ENCODE assay signal across 8 mouse cellular contexts in genomic region chr16:21836311-21837072, GRCm38 (mm10). TPM values are rescaled to one million over a fixed set of nuclear protein-coding genes. Genes with fewer than 3 reads are reported as not detected.
DNase-seq lines count a peak whose midpoint lies in the region; ATAC-seq and TF ChIP-seq lines count a peak whose summit lies in the region.

No protein-coding gene starts in this region.

- no peak overlapping the region for H3K9ac ChIP-seq in midbrain, embryonic 13.5 days (replicated peaks)

- H3K4me1 ChIP-seq in midbrain, embryonic 13.5 days (replicated peaks): no peaks in the 10 kb centered on the region
- peaks cover 5% of the 10 kb centered on the region; the same call in 1 of the 2 replicates for H3K4me1 ChIP-seq in midbrain, embryonic 10.5 days

- intact Hi-C loops in gastrocnemius, adult 2 months (cut with DNase I): loop anchor here (5.0 kb wide), 2 partner anchors 186 to 286 kb away; no protein-coding TSS in a partner anchor

- ATAC-seq in midbrain, embryonic 13.5 days: peak; percentile 82

- 65% methylated on average over 7 of the region's 7 CpGs for WGBS in midbrain, embryonic 13.5 days
- WGBS in midbrain, embryonic 10.5 days: 74% methylated on average over 7 of the region's 7 CpGs

- DNase-seq in gastrocnemius, adult 2 months: no peak
- DNase-seq in gastrocnemius, postnatal 10 days: no peak
- no peak for DNase-seq in midbrain, embryonic 10.5 days (ENCODE audit: low spot score)
- peak; percentile 32 for DNase-seq in induced T-regulatory cell, adult 2 months (ENCODE audit: low read depth)
- peak; percentile 52 for DNase-seq in thymus, postnatal 25 days
- no peak for DNase-seq in urinary bladder, adult 18-20 months (ENCODE audit: low spot score in 2 of 2)
- no peak for DNase-seq in left cerebral cortex, adult 9 months (ENCODE audit: low spot score in 2 of 2)

- no peak overlapping the region for H3K4me2 ChIP-seq in midbrain, embryonic 13.5 days (replicated peaks)

- peak; percentile 57 for TF ChIP-seq CTCF in gastrocnemius, adult 2 months (IDR thresholded peaks at IDR 0.05)

- H3K9me3 ChIP-seq in midbrain, embryonic 13.5 days: no peaks in the 10 kb centered on the region
- no peaks in the 10 kb centered on the region for H3K9me3 ChIP-seq in midbrain, embryonic 10.5 days (replicated peaks)

- H3K4me3 ChIP-seq in gastrocnemius, adult 2 months: peak overlapping the region; percentile 39
- H3K4me3 ChIP-seq in midbrain, embryonic 13.5 days (replicated peaks): no peak overlapping the region
- no peak overlapping the region for H3K4me3 ChIP-seq in midbrain, embryonic 10.5 days

- no peaks in the 10 kb centered on the region for H3K27me3 ChIP-seq in midbrain, embryonic 13.5 days
- no peaks in the 10 kb centered on the region for H3K27me3 ChIP-seq in midbrain, embryonic 10.5 days (ENCODE audit: low read depth, poor library complexity, severe bottlenecking)

- no peaks in the 10 kb centered on the region for H3K36me3 ChIP-seq in midbrain, embryonic 13.5 days
- no peaks in the 10 kb centered on the region for H3K36me3 ChIP-seq in midbrain, embryonic 10.5 days

- no peak overlapping the region for H3K27ac ChIP-seq in gastrocnemius, adult 2 months
- H3K27ac ChIP-seq in midbrain, embryonic 13.5 days: no peak overlapping the region
- H3K27ac ChIP-seq in midbrain, embryonic 10.5 days (replicated peaks): no peak overlapping the region

RNA-seq across cellular contexts. Expression of gene Map3k13, which starts 42.3 kb away (rescaled TPM):
- total RNA-seq in gastrocnemius, adult 2 months (2021): under 1 TPM; 0.70 to 0.74 TPM
- total RNA-seq in gastrocnemius, postnatal 10 days (2021): under 1 TPM; 0.38 to 0.52 TPM
- 7.6 and 8.3 TPM in 2 replicates for polyA plus RNA-seq in midbrain, embryonic 13.5 days (2015; fragmentation: Nextera tagmentation; extraction: Ambion mirVana)
- 2.1 and 4.2 TPM in 2 replicates for polyA plus RNA-seq in midbrain, embryonic 10.5 days (2016; fragmentation: Nextera tagmentation; extraction: Ambion mirVana)

RNA-seq across cellular contexts. Expression of gene Ehhadh, which starts 48.9 kb away (rescaled TPM):
- total RNA-seq in gastrocnemius, adult 2 months (2021): 1 to 10 TPM; 5.7 to 6.8 TPM
- 1 to 10 TPM; 3.2 to 3.4 TPM for total RNA-seq in gastrocnemius, postnatal 10 days (2021)
- polyA plus RNA-seq in midbrain, embryonic 13.5 days (2015; fragmentation: Nextera tagmentation; extraction: Ambion mirVana): 1.2 and 1.3 TPM in 2 replicates
- 2.4 and 2.5 TPM in 2 replicates for polyA plus RNA-seq in midbrain, embryonic 10.5 days (2016; fragmentation: Nextera tagmentation; extraction: Ambion mirVana)

Comparison
In these comparisons a context has a peak if more than half of its experiments do, and no peak if none do; other contexts are left out.
1. DNase-seq: peak in induced T-regulatory cell, adult 2 months (single experiment) and thymus, postnatal 25 days (single experiment); none in gastrocnemius, adult 2 months (single experiment), gastrocnemius, postnatal 10 days (single experiment), midbrain, embryonic 10.5 days (single experiment), urinary bladder, adult 18-20 months (0 of 2) and left cerebral cortex, adult 9 months (0 of 2).